Mouse (Mus musculus): ENCODE measurements around the gene Cadm1.

GRCm38 (mm10) chr9:47583241-47583640 lies 53.3 kb downstream of the Cadm1 start:
- TF ChIP-seq POLR2A (IDR thresholded peaks at IDR 0.05; ENCODE audit: borderline replicate concordance, control insufficient read depth, low read depth, low read length), result no peak
- no peak for TF ChIP-seq CTCF (IDR thresholded peaks at IDR 0.05; ENCODE audit: control insufficient read depth, insufficient read depth, low read length)
